Mouse (Mus musculus) ES-E14 (cell line): Measurements from ENCODE around the gene Tjp2. TPM values are rescaled to one million over a fixed set of nuclear protein-coding genes. Genes with fewer than 3 reads are reported as not detected.
"Not testable (repeated sequence)": the region's sequence is repeated elsewhere in the genome, so short reads cannot be mapped to it uniquely, and the experiment has no call there.

Source experiments
- DNase-seq: peaks from one replicate; pipeline ENCODE4 v3.0.0-alpha.2; 2013; ENCODE audit warnings: low read depth, low spot score
- H3K27ac ChIP-seq: 2 replicates; pipeline ENCODE4 v1.5.1; 2012; ENCODE audit warnings: low read depth, mild to moderate bottlenecking, low read length, moderate library complexity, mixed read lengths; ENCODE audit not compliant: poor library complexity, insufficient read depth, severe bottlenecking
- H3K36me3 ChIP-seq: 2 replicates; pipeline ENCODE4 v1.6.1; 2012; ENCODE audit warnings: mild to moderate bottlenecking, low read length, moderate library complexity, mixed read lengths; ENCODE audit not compliant: control insufficient read depth, poor library complexity, insufficient read depth, severe bottlenecking
- H3K4me1 ChIP-seq, 2 experiments: fragments of 150-350 bp in 1 of 2; sonication (generic) in 1 of 2; 2 replicates each; pipeline ENCODE4 v1.6.1; 2012; ENCODE audit warnings: low read length in 2 of 2, mild to moderate bottlenecking in 1 of 2, mixed read lengths in 1 of 2; ENCODE audit not compliant: control insufficient read depth in 2 of 2, insufficient read depth in 2 of 2, poor library complexity in 1 of 2
- H3K4me3 ChIP-seq, 2 experiments: fragments of 150-350 bp in 1 of 2; sonication (generic) in 1 of 2; 2 replicates each; pipeline ENCODE4 v1.5.1; 2012; ENCODE audit warnings: low read length in 2 of 2, low read depth in 1 of 2, mild to moderate bottlenecking in 1 of 2, mixed read lengths in 1 of 2; ENCODE audit not compliant: insufficient read depth in 1 of 2, poor library complexity in 1 of 2, severe bottlenecking in 1 of 2
- H3K9ac ChIP-seq: 2 replicates; pipeline ENCODE4 v1.6.1; 2012; ENCODE audit warnings: low read depth, mild to moderate bottlenecking, low read length, mixed read lengths; ENCODE audit not compliant: poor library complexity, insufficient read depth, severe bottlenecking
- H3K9me3 ChIP-seq: fragments of 150-350 bp; sonication (generic); 2 replicates; pipeline ENCODE4 v1.6.1; 2012; ENCODE audit warnings: low read depth, mild to moderate bottlenecking, low read length; ENCODE audit not compliant: control insufficient read depth, insufficient read depth
- CHD2 ChIP-seq: IDR thresholded peaks from 2 replicates; pipeline ENCODE4 v1.6.1; 2014; ENCODE audit warnings: mild to moderate bottlenecking, low read depth, low read length, inconsistent platforms
- HCFC1 ChIP-seq: IDR thresholded peaks from 2 replicates; pipeline ENCODE4 v1.6.1; 2012; ENCODE audit warnings: low read length, inconsistent platforms, borderline replicate concordance; ENCODE audit not compliant: insufficient read depth
- MAFK ChIP-seq: IDR thresholded peaks from 2 replicates; pipeline ENCODE4 v1.6.1; 2014; ENCODE audit warnings: mild to moderate bottlenecking, low read depth, low read length, inconsistent platforms; ENCODE audit not compliant: insufficient read depth
- ZC3H11A ChIP-seq: IDR thresholded peaks from 2 replicates; pipeline ENCODE4 v1.6.1; 2012; ENCODE audit warnings: low read depth, mild to moderate bottlenecking, inconsistent platforms, low read length, borderline replicate concordance
- ZNF384 ChIP-seq: IDR thresholded peaks from 2 replicates; pipeline ENCODE4 v1.6.1; 2012; ENCODE audit warnings: low read depth, low read length, inconsistent platforms
- in situ Hi-C, 2 experiments: fragments of 600-800 bp; cut with MboI; formaldehyde crosslinking; loops; one replicate each; pipeline ENCODE4 v1.15.1; 2025; ENCODE audit warnings: low sequenced_read_pairs in 2 of 2, inconsistent platforms in 1 of 2; ENCODE audit not compliant: unreplicated experiment in 2 of 2
- total RNA-seq: library from RNA; depleted of rRNA; stranded (reverse); fragments of 300-350 nt; gene quantifications from 2 replicates; pipeline ENCODE4 v1.2.3, GENCODE M21; 2012

The Tjp2 gene
- total RNA-seq, 1 experiment = 97.3 TPM

DNA sequence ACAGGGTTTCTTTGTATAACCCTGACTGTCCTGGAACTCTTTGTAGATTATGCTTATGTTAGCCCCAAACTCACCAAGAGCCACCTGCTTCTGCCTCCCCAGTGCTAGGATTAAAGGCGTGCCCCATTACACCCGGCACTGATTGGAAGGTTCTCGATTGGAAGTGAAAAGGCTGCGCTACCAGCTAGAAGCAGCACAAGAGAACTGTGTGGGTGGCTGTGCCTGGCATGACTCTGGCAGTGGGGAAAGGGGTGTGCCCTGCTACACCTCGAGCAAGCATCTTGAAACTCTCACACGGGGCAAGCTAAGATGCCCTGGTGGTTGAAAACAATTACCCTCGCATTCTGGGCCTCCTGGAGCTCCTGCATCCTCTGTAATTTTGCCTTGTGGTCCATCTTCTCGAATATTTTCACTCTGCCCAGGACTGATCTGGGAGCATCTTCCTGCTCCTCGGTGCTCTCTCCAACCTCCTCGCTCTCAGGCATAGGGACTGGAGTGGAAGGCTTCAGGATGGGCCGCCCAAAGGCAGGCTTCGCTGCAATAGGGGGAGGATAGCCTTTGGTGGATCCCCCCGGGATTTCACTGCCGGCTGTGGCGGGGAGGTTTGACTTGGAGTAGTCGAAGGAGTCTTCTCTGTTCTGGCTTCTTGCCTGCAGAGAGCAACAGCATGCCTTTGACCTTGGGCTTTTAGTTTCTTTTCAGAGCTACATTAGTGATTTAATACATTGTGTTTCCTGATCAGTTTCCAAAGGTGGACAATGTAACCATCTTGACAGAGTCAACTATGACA, 127.0 kb downstream of the Tjp2 start:
- no peaks in the 10 kb centered on the region for H3K4me1 ChIP-seq
- no peak overlapping the region for H3K27ac ChIP-seq
- H3K4me3 ChIP-seq = no peak overlapping the region
- DNase-seq = no peak
- H3K9me3 ChIP-seq = no peaks in the 10 kb centered on the region
- H3K9ac ChIP-seq = no peak overlapping the region
- in situ Hi-C loops = no loop called here
- H3K36me3 ChIP-seq = peaks cover 59% of the 10 kb centered on the region
- TF ChIP-seq ZC3H11A = no peak
- no peak for TF ChIP-seq HCFC1
- no peak for TF ChIP-seq ZNF384
- no peak for TF ChIP-seq MAFK
- TF ChIP-seq CHD2 = no peak

- H3K9ac ChIP-seq, in situ Hi-C loops, H3K4me3 ChIP-seq, H3K27ac ChIP-seq, DNase-seq, H3K9me3 ChIP-seq, H3K4me1 ChIP-seq: not testable (repeated sequence)
- peak; percentile 94 for TF ChIP-seq ZNF384
- peaks cover 26% of the 10 kb centered on the region for H3K36me3 ChIP-seq
Measured at GRCm38 (mm10) chr19:24092060-24092459, 132.8 kb downstream of the Tjp2 start.

DNA sequence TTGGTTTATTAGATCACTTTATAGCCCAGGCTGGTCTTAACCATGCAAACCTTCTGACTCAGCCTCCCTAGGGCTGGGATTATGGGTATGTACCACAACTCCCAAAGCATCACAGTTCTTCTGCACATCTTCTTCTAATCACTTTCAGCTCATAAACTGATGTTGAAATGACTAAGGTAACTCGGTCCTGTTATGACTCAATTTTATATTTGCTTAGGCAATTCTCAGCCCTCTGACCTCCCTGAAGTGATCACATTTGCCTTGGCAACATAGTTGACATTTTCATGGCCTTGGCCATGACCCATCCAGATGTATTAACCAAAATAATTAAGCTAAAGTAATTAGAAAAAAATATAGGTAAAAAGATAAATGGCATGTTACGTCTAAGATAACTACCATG, 134.5 kb downstream of the Tjp2 start:
- Histone ChIP-seq H3K9me3 (no peaks in the 10 kb centered on the region), H3K4me1 (no peaks in the 10 kb centered on the region), H3K4me3 (no peak overlapping the region), H3K36me3 (peaks cover 11% of the 10 kb centered on the region), H3K27ac (no peak overlapping the region), H3K9ac (no peak overlapping the region)
- in situ Hi-C loops = no loop called here
- DNase-seq = no peak
- no peak for TF ChIP-seq ZC3H11A
- TF ChIP-seq MAFK = no peak
- TF ChIP-seq HCFC1 = no peak
- TF ChIP-seq CHD2 = no peak
- no peak for TF ChIP-seq ZNF384

DNA sequence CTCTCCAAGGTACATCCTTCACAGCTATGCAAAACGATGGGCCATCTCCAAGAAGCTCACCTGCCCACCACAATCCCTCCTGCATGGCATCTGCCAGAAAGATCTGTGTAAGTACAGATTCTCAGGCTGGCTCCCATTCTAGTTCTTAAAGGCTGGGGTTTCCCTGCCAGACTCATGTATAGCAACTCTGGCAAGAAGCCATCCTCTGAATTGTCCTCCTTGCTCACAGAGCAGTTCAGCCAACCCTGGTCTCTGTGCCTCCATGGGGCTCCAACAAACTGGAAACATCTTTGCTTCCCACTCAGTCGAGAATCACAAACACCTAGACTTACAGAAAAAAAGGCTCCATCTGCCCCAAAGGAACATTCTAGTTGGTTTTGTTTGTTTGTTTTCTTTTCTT, 139.5 kb downstream of the Tjp2 start:
- no peak for DNase-seq
- in situ Hi-C loops = no loop called here
- Histone ChIP-seq H3K9me3 (no peaks in the 10 kb centered on the region), H3K36me3 (no peaks in the 10 kb centered on the region), H3K27ac (no peak overlapping the region), H3K4me1 (no peaks in the 10 kb centered on the region), H3K4me3 (no peak overlapping the region), H3K9ac (no peak overlapping the region)
- TF ChIP-seq HCFC1 (no peak), MAFK (no peak), ZNF384 (no peak), ZC3H11A (no peak), CHD2 (no peak)
